28 mouse cellular contexts compared by ENCODE assay signal in the genomic region with DNA sequence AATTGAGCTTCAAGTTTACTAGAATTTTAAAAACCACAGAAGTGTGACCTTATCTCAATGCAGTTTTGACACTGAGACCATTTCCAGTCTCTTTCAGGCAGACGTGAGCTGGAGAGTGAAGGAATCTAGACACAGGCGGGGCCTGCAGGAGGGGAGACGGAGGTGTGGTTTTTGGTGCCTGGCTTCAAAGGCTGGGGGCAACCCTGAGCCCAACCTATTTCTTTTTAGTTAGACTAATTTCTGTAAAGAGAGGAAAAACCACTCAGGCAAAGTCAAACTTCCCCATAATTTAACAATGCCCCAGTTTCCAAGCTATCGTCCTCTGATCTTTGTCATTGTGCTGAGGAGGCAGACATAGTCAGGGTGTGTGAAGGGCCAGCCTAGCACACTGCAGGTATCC.
DNase-seq lines count a peak whose midpoint lies in the region; ATAC-seq and TF ChIP-seq lines count a peak whose summit lies in the region.
"Had no signal": no experiment of that assay in that cellular context is flagged by ENCODE, and none has a peak within 500 bp of the region (broad histone marks: within the 10 kb centered on the region; RNA-seq: fewer than 3 reads in every experiment).

No protein-coding gene starts in this region.

- H3K27me3 ChIP-seq in hindbrain, embryonic 10.5 days (ENCODE audit: insufficient read depth, poor library complexity, severe bottlenecking), result no peaks in the 10 kb centered on the region
- no peaks in the 10 kb centered on the region for H3K27me3 ChIP-seq in heart, embryonic 12.5 days (replicated peaks)
- H3K27me3 ChIP-seq: forebrain, embryonic 13.5 days; heart, embryonic 13.5 days; hindbrain, embryonic 12.5 days; liver, embryonic 15.5 days; midbrain, embryonic 12.5 days; neural tube, embryonic 13.5 days had no signal

- ATAC-seq in common myeloid progenitor, adult 5-6 weeks (replicated peaks; ENCODE audit: low read depth, poor library complexity, severe bottlenecking), result peak; percentile 31; the same call in 1 of the 2 replicates
- ATAC-seq in megakaryocyte-erythroid progenitor cell, adult 5-6 weeks (replicated peaks; ENCODE audit: low FRiP score, low TSS enrichment, poor library complexity, severe bottlenecking), result no peak
- ATAC-seq in heart, embryonic 12.5 days (ENCODE audit: insufficient number of reproducible peaks, low FRiP score), result no peak
- ATAC-seq: forebrain, embryonic 13.5 days; hindbrain, postnatal 0 days; intestine, postnatal 0 days had no signal

- H3K4me3 ChIP-seq in ES-E14 (ENCODE audit: insufficient read depth in 1 of 2, low read depth in 1 of 2, low read length in 2 of 2, poor library complexity in 1 of 2, severe bottlenecking in 1 of 2), result no peak overlapping the region
- no peak overlapping the region for H3K4me3 ChIP-seq in hindbrain, embryonic 10.5 days
- no peak overlapping the region for H3K4me3 ChIP-seq in heart, embryonic 12.5 days
- H3K4me3 ChIP-seq: forebrain, embryonic 13.5 days; heart, embryonic 13.5 days; hindbrain, embryonic 12.5 days; liver, embryonic 15.5 days; midbrain, embryonic 12.5 days; neural tube, embryonic 13.5 days had no signal

- H3K9me3 ChIP-seq in ES-E14 (ENCODE audit: control insufficient read depth, insufficient read depth, low read depth, low read length), result no peaks in the 10 kb centered on the region
- H3K9me3 ChIP-seq in hindbrain, embryonic 10.5 days, result no peaks in the 10 kb centered on the region
- H3K9me3 ChIP-seq in heart, embryonic 12.5 days (replicated peaks), result no peaks in the 10 kb centered on the region
- H3K9me3 ChIP-seq: forebrain, embryonic 13.5 days; heart, embryonic 13.5 days; hindbrain, embryonic 12.5 days; liver, embryonic 15.5 days; midbrain, embryonic 12.5 days; neural tube, embryonic 13.5 days had no signal

- H3K4me2 ChIP-seq in heart, embryonic 12.5 days, result no peak overlapping the region
- H3K4me2 ChIP-seq: forebrain, embryonic 13.5 days; heart, embryonic 13.5 days; hindbrain, embryonic 12.5 days; liver, embryonic 15.5 days; lung, embryonic 14.5 days; midbrain, embryonic 12.5 days; neural tube, embryonic 13.5 days had no signal

- 45% methylated on average over 4 of the region's 4 CpGs for WGBS in hindbrain, embryonic 10.5 days
- WGBS in heart, embryonic 12.5 days, result 48% methylated on average over 4 of the region's 4 CpGs

- in situ Hi-C loops in ES-E14 (cut with MboI; ENCODE audit: low sequenced_read_pairs in 2 of 2, unreplicated experiment in 2 of 2), result no loop called here

- no peak overlapping the region for H3K9ac ChIP-seq in ES-E14 (ENCODE audit: insufficient read depth, low read depth, low read length, poor library complexity, severe bottlenecking)
- H3K9ac ChIP-seq in heart, embryonic 12.5 days, result no peak overlapping the region
- H3K9ac ChIP-seq: forebrain, embryonic 13.5 days; heart, embryonic 13.5 days; hindbrain, embryonic 12.5 days; liver, embryonic 15.5 days; lung, embryonic 14.5 days; midbrain, embryonic 12.5 days; neural tube, embryonic 13.5 days had no signal

- no peaks in the 10 kb centered on the region for H3K4me1 ChIP-seq in ES-E14 (ENCODE audit: control insufficient read depth in 2 of 2, insufficient read depth in 2 of 2, low read length in 2 of 2, poor library complexity in 1 of 2)
- peaks cover 15% of the 10 kb centered on the region for H3K4me1 ChIP-seq in hindbrain, embryonic 10.5 days (replicated peaks)
- H3K4me1 ChIP-seq in heart, embryonic 12.5 days (replicated peaks), result 0 out of 2 replicates have a peak, but pooled peaks cover 5% of the 10 kb centered on the region
- H3K4me1 ChIP-seq: forebrain, embryonic 13.5 days; hindbrain, embryonic 12.5 days; midbrain, embryonic 12.5 days; neural tube, embryonic 13.5 days had no signal

- no peaks in the 10 kb centered on the region; the same call in 1 of the 2 replicates for H3K36me3 ChIP-seq in ES-E14 (ENCODE audit: control insufficient read depth, insufficient read depth, low read length, poor library complexity, severe bottlenecking)
- H3K36me3 ChIP-seq in hindbrain, embryonic 10.5 days, result no peaks in the 10 kb centered on the region
- no peaks in the 10 kb centered on the region for H3K36me3 ChIP-seq in heart, embryonic 12.5 days
- H3K36me3 ChIP-seq: heart, embryonic 13.5 days; hindbrain, embryonic 12.5 days; liver, embryonic 15.5 days; midbrain, embryonic 12.5 days; neural tube, embryonic 13.5 days had no signal

- no peak overlapping the region for H3K27ac ChIP-seq in ES-E14 (ENCODE audit: insufficient read depth, low read depth, low read length, poor library complexity, severe bottlenecking)
- H3K27ac ChIP-seq in hindbrain, embryonic 10.5 days, result no peak overlapping the region
- no peak overlapping the region for H3K27ac ChIP-seq in heart, embryonic 12.5 days (ENCODE audit: poor library complexity, severe bottlenecking)
- H3K27ac ChIP-seq: forebrain, embryonic 13.5 days; heart, embryonic 13.5 days; hindbrain, embryonic 12.5 days; hindbrain, postnatal 0 days; liver, embryonic 15.5 days; midbrain, embryonic 12.5 days; neural tube, embryonic 13.5 days; stomach, postnatal 0 days had no signal

- peak; percentile 49 for DNase-seq in CD4-positive helper T cell, adult 2 months (ENCODE audit: low read depth, low spot score)
- peak; percentile 8 for DNase-seq in ES-E14 (ENCODE audit: low read depth, low spot score)
- DNase-seq in thymus, postnatal 0 days (ENCODE audit: low spot score), result peak; percentile 45
- DNase-seq in hindbrain, embryonic 10.5 days (ENCODE audit: low spot score), result no peak
- no peak for DNase-seq in embryo, embryonic 11 days
- DNase-seq: adrenal gland, postnatal 10 days; cerebellum, adult 18-20 months; cerebellum, postnatal 10 days; gastrocnemius, postnatal 14 days; heart, adult 18-20 months; heart, postnatal 10 days; kidney, adult 9 months; kidney, postnatal 25 days; liver; lung, embryonic 14.5 days; right cerebral cortex, postnatal 4 days had no signal

TF ChIP-seq in ES-E14, 5 proteins besides CTCF, POLR2A, EP300 and RAD21:
- TF ChIP-seq HCFC1 (IDR thresholded peaks at IDR 0.05; ENCODE audit: borderline replicate concordance, insufficient read depth, low read length) (no peak), MAFK (IDR thresholded peaks at IDR 0.05; ENCODE audit: insufficient read depth, low read depth, low read length) (no peak), ZC3H11A (IDR thresholded peaks at IDR 0.05; ENCODE audit: borderline replicate concordance, low read depth, low read length) (no peak), CHD2 (IDR thresholded peaks at IDR 0.05; ENCODE audit: low read depth, low read length) (no peak)

Comparison
In these comparisons a context has a peak if more than half of its experiments do, and no peak if none do; other contexts are left out.
1. DNase-seq: peak in CD4-positive helper T cell, adult 2 months (single experiment), ES-E14 (single experiment) and thymus, postnatal 0 days (single experiment); none in hindbrain, embryonic 10.5 days (single experiment) and embryo, embryonic 11 days (single experiment).